Mouse (Mus musculus): ENCODE measurements around the gene Tmem259. TPM values are rescaled to one million over a fixed set of nuclear protein-coding genes. Genes with fewer than 3 reads are reported as not detected.

Gene Tmem259
- polyA plus RNA-seq, 1 experiment from 2014 or later: 20.3 TPM

DNA sequence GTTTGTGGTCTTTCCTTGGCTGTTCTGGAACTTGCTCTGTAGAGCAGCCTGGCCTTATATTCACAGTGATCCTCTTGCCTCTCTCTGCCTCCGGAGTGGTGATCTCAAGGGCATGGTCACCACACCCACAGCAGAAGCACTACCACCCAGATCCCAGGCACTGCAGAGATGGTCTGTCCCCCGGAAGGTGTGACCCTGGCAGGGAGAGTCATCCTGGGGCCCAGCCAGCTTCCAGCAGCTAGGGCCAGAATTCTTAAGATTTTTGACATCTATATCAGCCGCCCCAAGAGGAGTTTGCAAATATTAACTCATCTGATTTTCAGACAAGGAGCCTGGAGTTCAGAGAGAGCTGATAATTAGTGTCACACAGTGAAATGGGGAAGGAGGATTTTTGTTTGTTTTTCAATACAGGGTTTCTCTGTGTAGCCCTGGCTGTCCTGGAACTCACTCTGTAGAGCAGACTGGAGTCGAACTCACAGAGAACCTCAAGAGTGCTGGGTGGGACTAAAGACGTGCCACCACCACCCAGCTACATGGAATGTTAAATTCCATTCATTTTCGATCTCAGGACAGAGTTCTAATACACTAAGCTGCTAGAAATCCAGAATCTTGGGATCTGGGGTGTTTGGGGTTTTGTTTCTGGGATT, 2.2 kb upstream of the Tmem259 start:
- H3K9ac ChIP-seq (ENCODE audit: low read length): peak overlapping the region; percentile 82
- peak overlapping the region; percentile 97 for H3K27ac ChIP-seq (replicated peaks in 1 of 2; ENCODE audit: control insufficient read depth in 1 of 2, insufficient read depth in 1 of 2, low read depth in 2 of 2, low read length in 2 of 2)
- ATAC-seq (ENCODE audit: insufficient number of reproducible peaks, insufficient read depth, low FRiP score, low read depth): no peak
- H3K4me2 ChIP-seq (ENCODE audit: low read length): peak overlapping the region; percentile 95
- WGBS: 15% methylated on average over 6 of the region's 6 CpGs
- H3K9me3 ChIP-seq (ENCODE audit: control insufficient read depth, low read length): no peaks in the 10 kb centered on the region
- H3K36me3 ChIP-seq (ENCODE audit: control insufficient read depth, insufficient read depth, low read length): peaks cover 13% of the 10 kb centered on the region
- peaks cover 36 to 58% of the 10 kb centered on the region in 2 experiments for H3K4me1 ChIP-seq (ENCODE audit: control insufficient read depth in 2 of 2, insufficient read depth in 2 of 2, low read length in 2 of 2)
- H3K27me3 ChIP-seq (ENCODE audit: control insufficient read depth, insufficient read depth, low read length): no peaks in the 10 kb centered on the region
- peak overlapping the region; percentile 60 to 80; a peak in 2 of 4 replicates for H3K4me3 ChIP-seq (ENCODE audit: control insufficient read depth in 1 of 2, insufficient read depth in 1 of 2, low read depth in 1 of 2, low read length in 2 of 2)

- Histone ChIP-seq H3K4me3 (ENCODE audit: control insufficient read depth in 1 of 2, insufficient read depth in 1 of 2, low read depth in 1 of 2, low read length in 2 of 2) (peak overlapping the region; percentile 60 to 80), H3K27me3 (ENCODE audit: control insufficient read depth, insufficient read depth, low read length) (no peaks in the 10 kb centered on the region), H3K36me3 (ENCODE audit: control insufficient read depth, insufficient read depth, low read length) (0 out of 2 replicates have a peak, but pooled peaks cover 5% of the 10 kb centered on the region), H3K4me2 (ENCODE audit: low read length) (peak overlapping the region; percentile 95), H3K9ac (ENCODE audit: low read length) (peak overlapping the region; percentile 82), H3K4me1 (ENCODE audit: control insufficient read depth in 2 of 2, insufficient read depth in 2 of 2, low read length in 2 of 2) (peaks cover 34 to 58% of the 10 kb centered on the region in 2 experiments), H3K27ac (replicated peaks in 1 of 2; ENCODE audit: control insufficient read depth in 1 of 2, insufficient read depth in 1 of 2, low read depth in 2 of 2, low read length in 2 of 2) (peak overlapping the region; percentile 97), H3K9me3 (ENCODE audit: control insufficient read depth, low read length) (no peaks in the 10 kb centered on the region)
- WGBS: 3% methylated on average over 35 of the region's 35 CpGs
- ATAC-seq (ENCODE audit: insufficient number of reproducible peaks, insufficient read depth, low FRiP score, low read depth): no peak
Measured at GRCm38 (mm10) chr10:79985334-79986231, 1.5 kb upstream of the Tmem259 start.

- H3K4me2 ChIP-seq (ENCODE audit: low read length): peak overlapping the region; percentile 95
- 0 out of 2 replicates have a peak, but pooled peaks cover 5% of the 10 kb centered on the region for H3K36me3 ChIP-seq (ENCODE audit: control insufficient read depth, insufficient read depth, low read length)
- H3K27me3 ChIP-seq (ENCODE audit: control insufficient read depth, insufficient read depth, low read length): no peaks in the 10 kb centered on the region
- WGBS: under 1% methylated on average over 22 of the region's 22 CpGs
- H3K4me1 ChIP-seq (ENCODE audit: control insufficient read depth in 2 of 2, insufficient read depth in 2 of 2, low read length in 2 of 2): peaks cover 34 to 57% of the 10 kb centered on the region in 2 experiments
- H3K9me3 ChIP-seq (ENCODE audit: control insufficient read depth, low read length): no peaks in the 10 kb centered on the region
- peak overlapping the region; percentile 57 to 80 for H3K4me3 ChIP-seq (ENCODE audit: control insufficient read depth in 1 of 2, insufficient read depth in 1 of 2, low read depth in 1 of 2, low read length in 2 of 2)
- H3K9ac ChIP-seq (ENCODE audit: low read length): peak overlapping the region; percentile 97
- peak; percentile 90 for ATAC-seq (ENCODE audit: insufficient number of reproducible peaks, insufficient read depth, low FRiP score, low read depth)
- peak overlapping the region; percentile 97 for H3K27ac ChIP-seq (replicated peaks in 1 of 2; ENCODE audit: control insufficient read depth in 1 of 2, insufficient read depth in 1 of 2, low read depth in 2 of 2, low read length in 2 of 2)
Measured at GRCm38 (mm10) chr10:79984871-79985270, 741 bp upstream of the Tmem259 start.

DNA sequence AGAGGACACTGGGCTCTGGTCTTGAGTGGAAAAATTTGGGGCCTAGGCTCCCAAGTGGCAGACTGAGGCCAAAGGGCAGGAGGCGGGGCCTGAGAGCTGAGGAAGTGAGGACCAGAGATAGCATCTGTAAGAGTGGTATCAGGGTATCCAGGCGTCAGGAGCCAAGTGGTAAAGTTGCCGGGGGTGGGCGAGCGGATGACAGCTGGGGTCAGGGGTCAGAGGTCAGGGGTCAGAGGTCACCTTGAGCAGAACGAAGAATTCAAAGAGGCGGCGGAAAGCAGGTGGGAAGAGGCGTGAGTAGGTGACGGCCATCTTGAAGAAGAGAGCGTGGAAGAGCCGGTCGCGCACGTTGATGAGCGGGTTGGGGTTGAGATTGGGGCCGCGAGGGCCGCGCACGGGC, 460 bp downstream of the Tmem259 start:
- Histone ChIP-seq H3K36me3 (ENCODE audit: control insufficient read depth, insufficient read depth, low read length) (peaks cover 16% of the 10 kb centered on the region), H3K27me3 (ENCODE audit: control insufficient read depth, insufficient read depth, low read length) (no peaks in the 10 kb centered on the region), H3K4me1 (ENCODE audit: control insufficient read depth in 2 of 2, insufficient read depth in 2 of 2, low read length in 2 of 2) (peaks cover 31 to 52% of the 10 kb centered on the region in 2 experiments), H3K27ac (replicated peaks in 1 of 2; ENCODE audit: control insufficient read depth in 1 of 2, insufficient read depth in 1 of 2, low read depth in 2 of 2, low read length in 2 of 2) (peak overlapping the region; percentile 70 to 97), H3K9me3 (ENCODE audit: control insufficient read depth, low read length) (no peaks in the 10 kb centered on the region), H3K9ac (ENCODE audit: low read length) (peak overlapping the region; percentile 97), H3K4me3 (ENCODE audit: control insufficient read depth in 1 of 2, insufficient read depth in 1 of 2, low read depth in 1 of 2, low read length in 2 of 2) (peak overlapping the region; percentile 80 to 81), H3K4me2 (ENCODE audit: low read length) (peak overlapping the region; percentile 95)
- 2% methylated on average over 20 of the region's 21 CpGs for whole genome bisulfite sequencing
- no peak for ATAC-seq (ENCODE audit: insufficient number of reproducible peaks, insufficient read depth, low FRiP score, low read depth)

DNA sequence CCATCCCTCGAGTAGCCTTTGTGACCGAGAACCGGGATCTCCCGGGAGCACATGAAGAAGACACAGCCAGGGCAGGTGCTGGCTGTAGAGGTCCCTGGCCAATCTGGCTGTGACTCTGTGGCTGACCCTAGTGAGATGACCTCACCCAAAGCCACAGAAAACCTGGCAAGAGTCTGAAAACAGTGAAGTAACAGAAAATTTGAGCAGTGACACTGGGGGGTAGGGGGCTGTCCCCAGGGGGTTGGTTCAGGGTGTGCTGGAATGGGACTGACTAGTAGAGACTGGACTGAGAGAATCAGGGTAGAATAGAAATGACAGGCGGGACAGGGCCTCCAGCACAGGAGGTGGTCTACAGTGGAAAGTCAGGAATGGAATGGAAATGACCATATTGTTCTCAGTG, 925 bp downstream of the Tmem259 start:
- Histone ChIP-seq H3K4me3 (ENCODE audit: control insufficient read depth in 1 of 2, insufficient read depth in 1 of 2, low read depth in 1 of 2, low read length in 2 of 2) (peak overlapping the region; percentile 80 to 81), H3K36me3 (ENCODE audit: control insufficient read depth, insufficient read depth, low read length) (peaks cover 21% of the 10 kb centered on the region), H3K9ac (ENCODE audit: low read length) (peak overlapping the region; percentile 97), H3K27me3 (ENCODE audit: control insufficient read depth, insufficient read depth, low read length) (no peaks in the 10 kb centered on the region), H3K27ac (replicated peaks in 1 of 2; ENCODE audit: control insufficient read depth in 1 of 2, insufficient read depth in 1 of 2, low read depth in 2 of 2, low read length in 2 of 2) (peak overlapping the region in 1 of 2 experiments; percentile 97; a peak in 2 of 4 replicates), H3K9me3 (ENCODE audit: control insufficient read depth, low read length) (no peaks in the 10 kb centered on the region), H3K4me1 (ENCODE audit: control insufficient read depth in 2 of 2, insufficient read depth in 2 of 2, low read length in 2 of 2) (peaks cover 31 to 52% of the 10 kb centered on the region in 2 experiments), H3K4me2 (ENCODE audit: low read length) (peak overlapping the region; percentile 95)
- no peak for ATAC-seq (ENCODE audit: insufficient number of reproducible peaks, insufficient read depth, low FRiP score, low read depth)
- WGBS: 75% methylated on average over 5 of the region's 5 CpGs

DNA sequence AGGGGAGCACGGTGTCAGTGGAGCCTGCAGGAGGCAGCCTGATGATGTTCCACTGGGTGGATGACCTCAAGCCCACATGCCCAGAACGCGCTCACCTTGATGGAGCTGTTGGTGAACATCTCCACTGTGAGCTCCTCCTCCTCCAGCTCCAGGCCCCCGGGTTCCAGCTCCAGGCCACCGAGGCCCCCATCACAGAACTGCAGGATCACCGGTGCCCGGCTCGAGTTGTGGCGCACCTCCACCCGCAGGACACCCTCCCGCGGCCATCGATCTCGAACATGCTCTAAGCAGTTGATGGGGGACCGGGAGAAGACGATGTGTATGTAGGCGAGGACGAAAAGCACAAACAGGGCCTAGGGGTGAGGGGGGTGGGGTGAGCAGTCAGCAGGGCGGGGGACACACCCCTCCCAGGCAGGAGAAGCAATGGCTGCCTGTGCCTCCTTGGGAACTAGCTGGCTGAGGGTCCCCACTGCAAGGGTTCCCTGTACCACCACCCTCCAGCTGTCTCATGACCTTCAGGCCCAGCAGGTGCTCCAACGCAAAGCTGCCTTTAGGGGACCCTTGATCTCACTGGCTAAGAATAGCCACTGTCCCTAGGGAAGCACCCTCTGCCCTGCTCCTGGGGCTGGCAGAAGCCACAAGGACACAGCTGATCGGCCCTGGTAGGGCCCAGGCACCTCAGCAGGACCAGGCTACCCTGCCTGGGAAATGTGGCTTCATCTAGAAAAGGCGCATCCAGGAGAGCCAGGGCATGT, 4.6 kb downstream of the Tmem259 start:
- no peak for ATAC-seq (ENCODE audit: insufficient number of reproducible peaks, insufficient read depth, low FRiP score, low read depth)
- 86% methylated on average over 22 of the region's 22 CpGs for WGBS
- peaks cover 14 to 28% of the 10 kb centered on the region in 2 experiments for H3K4me1 ChIP-seq (ENCODE audit: control insufficient read depth in 2 of 2, insufficient read depth in 2 of 2, low read length in 2 of 2)
- H3K9me3 ChIP-seq (ENCODE audit: control insufficient read depth, low read length): no peaks in the 10 kb centered on the region
- peaks cover 54% of the 10 kb centered on the region for H3K36me3 ChIP-seq (ENCODE audit: control insufficient read depth, insufficient read depth, low read length)
- H3K9ac ChIP-seq (ENCODE audit: low read length): peak overlapping the region; percentile 28; the same call in 1 of the 2 replicates
- no peak overlapping the region for H3K4me3 ChIP-seq (ENCODE audit: control insufficient read depth in 1 of 2, insufficient read depth in 1 of 2, low read depth in 1 of 2, low read length in 2 of 2)
- H3K27ac ChIP-seq (replicated peaks in 1 of 2; ENCODE audit: control insufficient read depth in 1 of 2, insufficient read depth in 1 of 2, low read depth in 2 of 2, low read length in 2 of 2): peak overlapping the region in 1 of 2 experiments; percentile 16; a peak in 1 of 4 replicates
- H3K27me3 ChIP-seq (ENCODE audit: control insufficient read depth, insufficient read depth, low read length): no peaks in the 10 kb centered on the region
- H3K4me2 ChIP-seq (ENCODE audit: low read length): no peak overlapping the region

DNA sequence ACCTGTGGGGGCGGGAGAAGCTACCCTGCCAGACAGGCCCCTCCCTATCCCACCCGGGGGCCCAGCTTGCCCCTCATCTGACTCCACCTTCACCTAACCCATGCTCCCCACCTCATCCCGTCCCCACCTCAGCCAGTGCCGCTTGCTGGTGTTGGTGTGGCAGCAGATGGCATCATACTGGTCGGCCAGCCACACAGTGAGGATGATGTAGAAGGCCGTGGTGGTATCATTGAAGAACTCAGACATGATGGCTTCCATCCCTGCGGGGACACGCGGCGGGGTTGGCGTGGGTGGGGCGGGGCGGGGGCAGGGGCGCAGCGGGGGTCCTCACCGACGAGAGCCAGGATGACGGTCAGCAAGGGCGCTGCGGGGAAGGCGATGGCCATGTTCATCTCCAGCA, 6.1 kb downstream of the Tmem259 start:
- Histone ChIP-seq H3K27ac (replicated peaks in 1 of 2; ENCODE audit: control insufficient read depth in 1 of 2, insufficient read depth in 1 of 2, low read depth in 2 of 2, low read length in 2 of 2) (no peak overlapping the region), H3K36me3 (ENCODE audit: control insufficient read depth, insufficient read depth, low read length) (peaks cover 54% of the 10 kb centered on the region), H3K4me1 (ENCODE audit: control insufficient read depth in 2 of 2, insufficient read depth in 2 of 2, low read length in 2 of 2) (peaks cover 8 to 22% of the 10 kb centered on the region in 2 experiments), H3K27me3 (ENCODE audit: control insufficient read depth, insufficient read depth, low read length) (no peaks in the 10 kb centered on the region), H3K9ac (ENCODE audit: low read length) (no peak overlapping the region), H3K4me2 (ENCODE audit: low read length) (no peak overlapping the region), H3K9me3 (ENCODE audit: control insufficient read depth, low read length) (no peaks in the 10 kb centered on the region), H3K4me3 (ENCODE audit: control insufficient read depth in 1 of 2, insufficient read depth in 1 of 2, low read depth in 1 of 2, low read length in 2 of 2) (no peak overlapping the region)
- no peak for ATAC-seq (ENCODE audit: insufficient number of reproducible peaks, insufficient read depth, low FRiP score, low read depth)
- 94% methylated on average over 21 of the region's 21 CpGs for WGBS

All from heart, embryonic 14.5 days (tissue).